In the genomic region with DNA sequence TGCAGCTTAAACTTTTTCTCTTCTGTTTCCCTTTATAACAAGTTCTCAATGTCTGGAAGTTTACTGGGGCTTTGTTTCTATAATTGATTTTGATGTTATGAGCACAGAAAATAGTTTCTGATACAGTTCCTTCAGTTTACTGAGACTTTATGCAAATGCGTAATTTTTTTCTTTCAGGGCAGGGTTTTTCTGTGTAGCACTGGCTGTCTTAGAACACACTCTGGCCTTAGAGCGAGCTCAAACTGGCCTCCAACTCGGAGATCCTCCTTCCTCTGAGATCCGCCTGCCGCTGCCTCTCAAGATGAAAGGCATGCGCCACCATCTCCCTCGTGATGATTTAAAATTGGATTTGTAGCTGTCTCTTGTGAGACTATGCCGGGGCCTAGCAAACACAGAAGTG, we compare ENCODE assay signal across 19 mouse cellular contexts. TPM values are rescaled to one million over a fixed set of nuclear protein-coding genes. Genes with fewer than 3 reads are reported as not detected.
DNase-seq lines count a peak whose midpoint lies in the region; ATAC-seq and TF ChIP-seq lines count a peak whose summit lies in the region.
"Had no signal": no experiment of that assay in that cellular context is flagged by ENCODE, and none has a peak within 500 bp of the region (broad histone marks: within the 10 kb centered on the region; RNA-seq: fewer than 3 reads in every experiment).

No protein-coding gene starts in this region.

- no peaks in the 10 kb centered on the region for H3K79me2 ChIP-seq in CH12.LX (replicated peaks; ENCODE audit: control insufficient read depth, extremely low read depth, insufficient read depth, poor library complexity, severe bottlenecking)

- 83% methylated on average over 8 of the region's 8 CpGs for WGBS in heart, embryonic 11.5 days (ENCODE audit: insufficient replicate concordance)

- no peaks in the 10 kb centered on the region for H3K36me3 ChIP-seq in CH12.LX (replicated peaks in 1 of 2; ENCODE audit: control insufficient read depth in 1 of 2, insufficient read depth in 1 of 2, low read length in 1 of 2)
- H3K36me3 ChIP-seq in heart, embryonic 11.5 days (ENCODE audit: control insufficient read depth, insufficient read depth, low read length) = no peaks in the 10 kb centered on the region
- H3K36me3 ChIP-seq: G1E had no signal

- ATAC-seq in heart, embryonic 11.5 days (replicated peaks; ENCODE audit: insufficient number of reproducible peaks, low FRiP score, low TSS enrichment) = no peak
- ATAC-seq: activated CD4-positive, CD25-positive, alpha-beta regulatory T cell, adult 4 months; CD4-positive, CD25-positive, alpha-beta regulatory T cell, adult 4 months; Patski had no signal

- in situ Hi-C loops in CH12.LX (cut with MboI; ENCODE audit: low pct_ligation_motif_present, low pct_unique_long_range_greater_than_20kb, low sequenced_read_pairs) = no loop called here

- peaks cover 18 to 33% of the 10 kb centered on the region in 2 experiments for H3K4me1 ChIP-seq in CH12.LX (ENCODE audit: control insufficient read depth in 1 of 2, insufficient read depth in 2 of 2)
- no peaks in the 10 kb centered on the region for H3K4me1 ChIP-seq in heart, embryonic 11.5 days (ENCODE audit: control insufficient read depth, insufficient read depth, low read length)

- H3K27me3 ChIP-seq in CH12.LX (replicated peaks) = no peaks in the 10 kb centered on the region
- no peaks in the 10 kb centered on the region for H3K27me3 ChIP-seq in heart, embryonic 11.5 days (ENCODE audit: control insufficient read depth, insufficient read depth, low read length)
- H3K27me3 ChIP-seq: Patski had no signal

- TF ChIP-seq RAD21 in CH12.LX (IDR thresholded peaks at IDR 0.05; ENCODE audit: low read depth, low read length) = no peak

- no peaks in the 10 kb centered on the region for H3K9me3 ChIP-seq in CH12.LX (replicated peaks; ENCODE audit: low read length)
- H3K9me3 ChIP-seq in heart, embryonic 11.5 days (replicated peaks; ENCODE audit: control insufficient read depth, low read length) = no peaks in the 10 kb centered on the region
- H3K9me3 ChIP-seq: G1E had no signal

- dilution Hi-C loops in CH12.LX (cut with MboI; ENCODE audit: extremely low pct_ligation_motif_present, extremely low pct_unique_long_range_greater_than_20kb, low sequenced_read_pairs) = no loop called here

- no peak for TF ChIP-seq CTCF in CH12.LX (conservative IDR thresholded peaks at IDR 0.05 in 1 of 2, IDR thresholded peaks at IDR 0.05 in 1 of 2; ENCODE audit: low read depth in 2 of 2, low read length in 2 of 2)

- H3K27ac ChIP-seq in CH12.LX (ENCODE audit: insufficient read depth, low read depth) = peak overlapping the region; percentile 58
- no peak overlapping the region for H3K27ac ChIP-seq in heart, embryonic 11.5 days (ENCODE audit: low read depth, low read length)

- H3K4me3 ChIP-seq in CH12.LX (replicated peaks in 1 of 3; ENCODE audit: low read depth in 2 of 3, low read length in 2 of 3, poor library complexity in 1 of 3) = no peak overlapping the region
- H3K4me3 ChIP-seq in heart, embryonic 11.5 days (ENCODE audit: low read depth, low read length) = no peak overlapping the region

- peak; percentile 62 for TF ChIP-seq POLR2A in CH12.LX (IDR thresholded peaks at IDR 0.05; ENCODE audit: low read depth, low read length)

- no peak for DNase-seq in CH12.LX (ENCODE audit: extremely low read depth)
- DNase-seq: adrenal gland, adult 2 months; adrenal gland, adult 8-10 months; adrenal gland, postnatal 10 days; adrenal gland, postnatal 14 days; adrenal gland, postnatal 25 days; adrenal gland, postnatal 36 days; B cell, adult 2 months; cerebellum, adult 11 months; cerebellum, adult 11-12 months; cerebellum, adult 18-20 months; cerebellum, adult 2 months; cerebellum, adult 8-10 months had no signal

- 0 out of 2 replicates have a peak overlapping the region, but pooled peaks have one; percentile 3 for H3K4me2 ChIP-seq in CH12.LX (ENCODE audit: insufficient read depth, low read depth, poor library complexity, severe bottlenecking)
- H3K4me2 ChIP-seq in heart, embryonic 11.5 days = no peak overlapping the region

- TF ChIP-seq EP300 in CH12.LX (IDR thresholded peaks at IDR 0.05; ENCODE audit: low read length) = no peak

- peak overlapping the region; percentile 17; the same call in 1 of the 2 replicates for H3K9ac ChIP-seq in CH12.LX (ENCODE audit: insufficient read depth, low read depth)
- H3K9ac ChIP-seq in heart, embryonic 11.5 days (ENCODE audit: low read depth, low read length) = no peak overlapping the region

TF ChIP-seq in CH12.LX, 34 proteins besides CTCF, POLR2A, EP300 and RAD21:
- no peak for TF ChIP-seq MAFK (IDR thresholded peaks at IDR 0.05; ENCODE audit: insufficient replicate concordance, low read length)
- no peak for TF ChIP-seq CHD1 (IDR thresholded peaks at IDR 0.05; ENCODE audit: low read depth, low read length)
- no peak for TF ChIP-seq RCOR1 (conservative IDR thresholded peaks at IDR 0.05; ENCODE audit: low read depth, low read length)
- peak; percentile 90 for TF ChIP-seq ZNF384 (IDR thresholded peaks at IDR 0.05; ENCODE audit: low read depth, low read length)
- TF ChIP-seq TBP (conservative IDR thresholded peaks at IDR 0.05; ENCODE audit: low read depth, low read length) = peak; percentile 74
- TF ChIP-seq ETS1 (conservative IDR thresholded peaks at IDR 0.05; ENCODE audit: low read depth, low read length) = no peak
- TF ChIP-seq MAZ (IDR thresholded peaks at IDR 0.05; ENCODE audit: low read depth, low read length) = no peak
- TF ChIP-seq KAT2A (IDR thresholded peaks at IDR 0.05; ENCODE audit: insufficient replicate concordance, low read length) = no peak

RNA-seq across cellular contexts. Expression of a gene that starts 6.8 kb away (rescaled TPM):
- total RNA-seq in CH12.LX (2012; rRNA removed) = 1.7 and 2.1 TPM in 2 replicates
- total RNA-seq in CH12.LX (2014; rRNA removed) = 0.16 TPM in 2 replicates
- polyA plus RNA-seq in CH12.LX (2012; ENCODE audit: insufficient read length, low read depth) = 0.33 and 0.37 TPM in 2 replicates
- polyA plus RNA-seq in heart, embryonic 11.5 days (2014; fragmentation: Nextera tagmentation; extraction: Ambion mirVana) = 3.6 and 3.8 TPM in 2 replicates
- total RNA-seq: MEL had no signal
- polyA plus RNA-seq: activated CD4-positive, CD25-positive, alpha-beta regulatory T cell, adult 4 months; CD4-positive, CD25-positive, alpha-beta regulatory T cell, adult 4 months; G1E had no signal

RNA-seq across cellular contexts. Expression of a gene that starts 58.4 kb away (rescaled TPM):
- total RNA-seq in CH12.LX (2012; rRNA removed) (6.7 and 8.2 TPM in 2 replicates), CH12.LX (2014; rRNA removed) (9.0 and 9.2 TPM in 2 replicates)
- 5.1 and 5.7 TPM in 2 replicates for polyA plus RNA-seq in CH12.LX (2012; ENCODE audit: insufficient read length, low read depth)
- 14.8 and 16.9 TPM in 2 replicates for polyA plus RNA-seq in heart, embryonic 11.5 days (2014; fragmentation: Nextera tagmentation; extraction: Ambion mirVana)
